Mouse (Mus musculus): Measurements from ENCODE around the gene Tas2r129.
"Not testable (repeated sequence)": the region's sequence is repeated elsewhere in the genome, so short reads cannot be mapped to it uniquely, and the experiment has no call there.

Tas2r129 gene

DNA sequence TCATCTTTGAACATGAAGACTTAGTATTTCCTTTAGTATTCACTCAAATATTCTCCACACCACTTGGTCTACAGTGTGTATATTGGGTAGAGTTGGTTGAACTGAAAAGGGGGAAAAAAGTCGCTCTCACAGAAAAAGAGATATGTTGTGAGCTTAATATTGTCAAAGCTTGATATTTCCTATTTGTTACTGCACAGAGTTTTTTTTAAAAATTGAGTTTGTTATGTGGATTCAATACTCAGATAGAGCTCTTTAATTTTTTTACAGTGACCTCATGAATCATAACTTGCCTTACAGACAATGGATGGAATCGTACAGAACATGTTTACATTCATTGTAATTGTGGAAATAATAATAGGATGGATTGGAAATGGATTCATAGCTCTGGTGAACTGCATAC is at the start of gene Tas2r129:
Gene Tas2r129 (plus strand): TSS at position 301 of the 400 bp plus-strand sequence.
- no peak for DNase-seq

GRCm38 (mm10) chr6:132909351-132909750 is 41.6 kb upstream of the Tas2r129 start, which contains the start of gene Tas2r125:
TSS of gene Tas2r125 (plus strand) at chr6:132909651.
- DNase-seq, result no peak

DNA sequence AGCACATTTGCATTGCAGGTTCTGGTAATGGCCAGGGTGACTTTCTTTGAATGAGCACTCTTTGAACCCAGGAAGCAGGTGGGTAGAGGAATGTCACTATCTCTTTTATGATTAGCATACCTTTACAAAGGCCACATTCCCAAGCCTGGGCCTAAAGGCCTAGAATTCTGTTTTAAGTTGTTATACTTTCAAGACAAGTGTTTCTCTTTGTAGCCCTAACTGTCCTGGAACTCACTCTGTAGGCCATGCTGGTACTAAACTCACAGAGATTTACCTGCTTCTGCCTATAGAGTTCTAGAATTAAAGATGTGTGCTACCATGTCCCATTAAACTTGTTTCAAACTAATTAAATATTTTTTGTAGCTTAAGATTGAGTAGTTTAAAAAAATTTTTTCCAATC is 9.5 kb upstream of the Tas2r129 start:
- DNase-seq, result not testable (repeated sequence)

- no peak for DNase-seq
Measured at GRCm38 (mm10) chr6:132957819-132958218, 6.9 kb downstream of the Tas2r129 start, which contains the start of gene Tas2r131. TSS of gene Tas2r131 (minus strand) at chr6:132957919.

DNA sequence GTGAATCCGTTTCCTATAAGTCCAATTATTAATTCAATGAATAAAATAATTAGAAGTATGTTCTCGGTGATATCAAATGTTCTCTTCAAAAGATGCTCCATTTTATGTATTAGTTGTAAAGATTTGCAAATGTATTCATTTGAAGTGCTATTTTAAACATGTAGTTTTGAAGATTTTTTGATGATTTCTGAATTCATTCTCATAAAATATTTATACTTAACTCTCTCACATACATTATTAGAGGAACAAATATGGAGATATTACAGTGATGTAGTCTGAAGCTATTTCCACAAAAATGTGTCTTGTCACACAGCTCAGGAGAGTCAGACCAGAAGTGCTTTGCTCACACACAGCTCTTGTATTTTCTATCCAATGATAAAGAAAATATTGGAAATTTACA is 30.0 kb downstream of the Tas2r129 start, which contains the start of gene Tas2r109:
Gene Tas2r109 (minus strand): TSS at position 101 of the 400 bp plus-strand sequence.
- DNase-seq, result no peak

All from kidney, adult 8-10 months (tissue).